Mouse (Mus musculus): ENCODE measurements around the gene Prkg1. TPM values are rescaled to one million over a fixed set of nuclear protein-coding genes. Genes with fewer than 3 reads are reported as not detected.
A peak's percentile ranks its signal among the peaks of the same experiment; 100 is the strongest.

The Prkg1 gene
- polyA plus RNA-seq (2016; fragmentation: Nextera tagmentation; extraction: Ambion mirVana) = 4.1 and 5.4 TPM in 2 replicates

- Histone ChIP-seq H3K27me3 (ENCODE audit: insufficient read depth, poor library complexity, severe bottlenecking) (peaks cover 42% of the 10 kb centered on the region), H3K4me1 (replicated peaks) (peaks cover 33% of the 10 kb centered on the region), H3K4me3 (peak within 1 kb of the TSS; percentile 60), H3K27ac (peak within 1 kb of the TSS; percentile 85), H3K9me3 (no peaks in the 10 kb centered on the region), H3K36me3 (no peaks in the 10 kb centered on the region)
- no peak for DNase-seq (ENCODE audit: low spot score)
- under 1% methylated on average over 23 of the region's 23 CpGs for WGBS
These were observed at the start of gene Prkg1 for GRCm38 (mm10) chr19:31764801-31765340. Gene Prkg1 (minus strand): TSS chr19:31765033.

GRCm38 (mm10) chr19:31813087-31813486 is 48.3 kb upstream of the Prkg1 start:
- DNase-seq (ENCODE audit: low spot score) = no peak
- no peak overlapping the region for H3K27ac ChIP-seq
- no peaks in the 10 kb centered on the region for H3K9me3 ChIP-seq
- no peak overlapping the region for H3K4me3 ChIP-seq
- no peaks in the 10 kb centered on the region for H3K27me3 ChIP-seq (ENCODE audit: insufficient read depth, poor library complexity, severe bottlenecking)
- 82% methylated on average over 4 of the region's 4 CpGs for WGBS
- no peaks in the 10 kb centered on the region for H3K36me3 ChIP-seq
- H3K4me1 ChIP-seq (replicated peaks) = 0 out of 2 replicates have a peak, but pooled peaks cover 4% of the 10 kb centered on the region

- H3K4me1 ChIP-seq (replicated peaks) = 0 out of 2 replicates have a peak, but pooled peaks cover 4% of the 10 kb centered on the region
- no peaks in the 10 kb centered on the region for H3K36me3 ChIP-seq
- no peak for DNase-seq (ENCODE audit: low spot score)
- H3K4me3 ChIP-seq = no peak overlapping the region
- no peaks in the 10 kb centered on the region for H3K27me3 ChIP-seq (ENCODE audit: insufficient read depth, poor library complexity, severe bottlenecking)
- H3K27ac ChIP-seq = no peak overlapping the region
- 33% methylated on average over 5 of the region's 5 CpGs for WGBS
- no peaks in the 10 kb centered on the region for H3K9me3 ChIP-seq
These were observed 46.5 kb upstream of the Prkg1 start for GRCm38 (mm10) chr19:31811371-31811770.

GRCm38 (mm10) chr19:31805391-31805790 is 40.6 kb upstream of the Prkg1 start:
- DNase-seq (ENCODE audit: low spot score) = no peak
- Histone ChIP-seq H3K9me3 (no peaks in the 10 kb centered on the region), H3K27me3 (ENCODE audit: insufficient read depth, poor library complexity, severe bottlenecking) (no peaks in the 10 kb centered on the region), H3K4me3 (no peak overlapping the region), H3K36me3 (no peaks in the 10 kb centered on the region), H3K4me1 (replicated peaks) (0 out of 2 replicates have a peak, but pooled peaks cover 4% of the 10 kb centered on the region), H3K27ac (no peak overlapping the region)
- WGBS = 83% methylated on average over 7 of the region's 7 CpGs

GRCm38 (mm10) chr19:31795485-31796046 is 30.7 kb upstream of the Prkg1 start:
- Histone ChIP-seq H3K4me3 (no peak overlapping the region), H3K27me3 (ENCODE audit: insufficient read depth, poor library complexity, severe bottlenecking) (no peaks in the 10 kb centered on the region), H3K9me3 (no peaks in the 10 kb centered on the region), H3K4me1 (replicated peaks) (no peaks in the 10 kb centered on the region), H3K36me3 (no peaks in the 10 kb centered on the region), H3K27ac (no peak overlapping the region)
- WGBS = 56% methylated on average over 9 of the region's 9 CpGs
- no peak for DNase-seq (ENCODE audit: low spot score)

- DNase-seq (ENCODE audit: low spot score) = no peak
- no peaks in the 10 kb centered on the region for H3K4me1 ChIP-seq (replicated peaks)
- WGBS = 88% methylated on average over 3 of the region's 3 CpGs
These were observed 26.9 kb upstream of the Prkg1 start for GRCm38 (mm10) chr19:31791724-31792123.

GRCm38 (mm10) chr19:31781521-31782018 is 16.7 kb upstream of the Prkg1 start:
- H3K27me3 ChIP-seq (ENCODE audit: insufficient read depth, poor library complexity, severe bottlenecking) = no peaks in the 10 kb centered on the region
- 91% methylated on average over 3 of the region's 3 CpGs for WGBS
- DNase-seq (ENCODE audit: low spot score) = no peak
- no peaks in the 10 kb centered on the region for H3K4me1 ChIP-seq (replicated peaks)
- no peak overlapping the region for H3K4me3 ChIP-seq
- no peaks in the 10 kb centered on the region for H3K36me3 ChIP-seq
- no peak overlapping the region for H3K27ac ChIP-seq
- no peaks in the 10 kb centered on the region for H3K9me3 ChIP-seq

More at GRCm38 (mm10) chr19:31791724-31792123, 26.9 kb upstream of the Prkg1 start:
- H3K27me3 ChIP-seq (ENCODE audit: insufficient read depth, poor library complexity, severe bottlenecking) = no peaks in the 10 kb centered on the region
- H3K9me3 ChIP-seq = no peaks in the 10 kb centered on the region
- no peak overlapping the region for H3K4me3 ChIP-seq
- no peak overlapping the region for H3K27ac ChIP-seq
- no peaks in the 10 kb centered on the region for H3K36me3 ChIP-seq

- H3K9me3 ChIP-seq = no peaks in the 10 kb centered on the region
- H3K27ac ChIP-seq = no peak overlapping the region
- H3K4me3 ChIP-seq = no peak overlapping the region
- H3K36me3 ChIP-seq = no peaks in the 10 kb centered on the region
- WGBS = 69% methylated on average over 2 of the region's 2 CpGs
- H3K4me1 ChIP-seq (replicated peaks) = no peaks in the 10 kb centered on the region
- H3K27me3 ChIP-seq (ENCODE audit: insufficient read depth, poor library complexity, severe bottlenecking) = no peaks in the 10 kb centered on the region
- DNase-seq (ENCODE audit: low spot score) = no peak
These were observed 16.2 kb upstream of the Prkg1 start for GRCm38 (mm10) chr19:31781077-31781476.

- H3K4me3 ChIP-seq = no peak overlapping the region
- no peak overlapping the region for H3K27ac ChIP-seq
- WGBS = 92% methylated on average over 1 of the region's 1 CpGs
- no peaks in the 10 kb centered on the region for H3K36me3 ChIP-seq
- no peaks in the 10 kb centered on the region for H3K27me3 ChIP-seq (ENCODE audit: insufficient read depth, poor library complexity, severe bottlenecking)
- no peak for DNase-seq (ENCODE audit: low spot score)
- H3K4me1 ChIP-seq (replicated peaks) = no peaks in the 10 kb centered on the region
- H3K9me3 ChIP-seq = no peaks in the 10 kb centered on the region
These were observed 15.4 kb upstream of the Prkg1 start for GRCm38 (mm10) chr19:31780222-31780621.

GRCm38 (mm10) chr19:31779021-31779420 is 14.2 kb upstream of the Prkg1 start:
- H3K9me3 ChIP-seq = no peaks in the 10 kb centered on the region
- WGBS = 78% methylated on average over 4 of the region's 4 CpGs

GRCm38 (mm10) chr19:31767004-31767403 is 2.2 kb upstream of the Prkg1 start:
- no peak for DNase-seq (ENCODE audit: low spot score)
- 7% methylated on average over 3 of the region's 3 CpGs for WGBS

More at GRCm38 (mm10) chr19:31779021-31779420, 14.2 kb upstream of the Prkg1 start:
- Histone ChIP-seq H3K4me3 (no peak overlapping the region), H3K36me3 (no peaks in the 10 kb centered on the region), H3K27me3 (ENCODE audit: insufficient read depth, poor library complexity, severe bottlenecking) (no peaks in the 10 kb centered on the region), H3K4me1 (replicated peaks) (no peaks in the 10 kb centered on the region), H3K27ac (no peak overlapping the region)
- no peak for DNase-seq (ENCODE audit: low spot score)

GRCm38 (mm10) chr19:31765451-31765850 is 618 bp upstream of the Prkg1 start:
- WGBS = 31% methylated on average over 4 of the region's 4 CpGs
- Histone ChIP-seq H3K4me1 (replicated peaks) (peaks cover 33% of the 10 kb centered on the region), H3K27me3 (ENCODE audit: insufficient read depth, poor library complexity, severe bottlenecking) (peaks cover 39% of the 10 kb centered on the region), H3K36me3 (no peaks in the 10 kb centered on the region), H3K27ac (no peak overlapping the region), H3K4me3 (peak overlapping the region; percentile 60), H3K9me3 (no peaks in the 10 kb centered on the region)
- no peak for DNase-seq (ENCODE audit: low spot score)

More at GRCm38 (mm10) chr19:31767004-31767403, 2.2 kb upstream of the Prkg1 start:
- Histone ChIP-seq H3K4me3 (no peak overlapping the region), H3K36me3 (no peaks in the 10 kb centered on the region), H3K27me3 (ENCODE audit: insufficient read depth, poor library complexity, severe bottlenecking) (peaks cover 23% of the 10 kb centered on the region), H3K9me3 (no peaks in the 10 kb centered on the region), H3K4me1 (replicated peaks) (peaks cover 32% of the 10 kb centered on the region), H3K27ac (no peak overlapping the region)

GRCm38 (mm10) chr19:31763951-31764800 is 657 bp downstream of the Prkg1 start:
- under 1% methylated on average over 56 of the region's 56 CpGs for WGBS
- Histone ChIP-seq H3K4me1 (replicated peaks) (peaks cover 33% of the 10 kb centered on the region), H3K9me3 (no peaks in the 10 kb centered on the region), H3K36me3 (no peaks in the 10 kb centered on the region), H3K4me3 (peak overlapping the region; percentile 60), H3K27me3 (ENCODE audit: insufficient read depth, poor library complexity, severe bottlenecking) (peaks cover 42% of the 10 kb centered on the region), H3K27ac (peak overlapping the region; percentile 85)
- DNase-seq (ENCODE audit: low spot score) = peak; percentile 70

All from hindbrain, embryonic 10.5 days (tissue).